Mouse (Mus musculus) left cerebral cortex, adult 2 months (tissue): Measurements from ENCODE around the gene Anxa5. TPM values are rescaled to one million over a fixed set of nuclear protein-coding genes. Genes with fewer than 3 reads are reported as not detected.

ENCODE experiments used
- DNase-seq, 2 experiments: peaks; one replicate each; pipeline ENCODE4 v3.0.0; 2021 to 2022; ENCODE audit warnings: low spot score in 2 of 2, mixed read lengths in 1 of 2; ENCODE audit errors: extremely low spot score in 1 of 2
- H3K27ac ChIP-seq: fragments of 200-600 bp; 2 replicates; pipeline ENCODE4 v1.8.1; 2022
- H3K4me3 ChIP-seq: fragments of 200-600 bp; 2 replicates; pipeline ENCODE4 v1.8.1; 2022
- CTCF ChIP-seq: fragments of 200-600 bp; IDR thresholded peaks from 2 replicates; pipeline ENCODE4 v1.8.1; 2022; ENCODE audit warnings: antibody characterized with exemption, mild to moderate bottlenecking, moderate library complexity
- intact Hi-C: fragments of 180-260 bp; cut with DNase I; formaldehyde crosslinking; loops from one replicate; pipeline ENCODE4 v1.15.1; 2025
- total RNA-seq, 2 experiments: library from RNA; stranded (reverse); gene quantifications; 2 replicates each; pipeline ENCODE4 v1.2.3; 2021

Gene Anxa5
- total RNA-seq, 2 experiments from 2014 or later = 69.0 to 71.9 TPM

- intact Hi-C loops = no loop called here
- H3K27ac ChIP-seq = no peak overlapping the region
- no peak overlapping the region for H3K4me3 ChIP-seq
- no peak for TF ChIP-seq CTCF
- DNase-seq = no peak
Measured at GRCm38 (mm10) chr3:36468871-36469270, 6.8 kb downstream of the Anxa5 start.

DNA sequence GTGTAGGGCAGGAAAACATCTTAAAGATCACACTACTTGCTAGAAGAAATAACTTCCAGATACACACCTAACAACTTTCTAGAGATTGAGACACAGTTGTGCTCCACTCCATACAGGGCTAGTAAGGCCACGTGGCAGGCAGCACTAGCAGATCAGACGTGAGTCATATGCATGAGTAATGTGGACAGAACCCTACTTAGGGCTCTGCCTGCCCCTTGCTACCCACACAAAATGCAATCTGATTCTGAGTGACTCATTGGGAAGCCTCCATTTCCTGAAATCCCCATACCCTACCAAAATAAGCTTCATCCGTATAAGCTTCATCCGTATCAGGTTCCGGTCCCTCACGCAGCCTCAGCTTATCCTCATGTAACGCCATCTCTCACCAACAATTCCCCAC, 8.1 kb downstream of the Anxa5 start:
- Histone ChIP-seq H3K27ac (no peak overlapping the region), H3K4me3 (no peak overlapping the region)
- no peak for DNase-seq
- no peak for TF ChIP-seq CTCF
- intact Hi-C loops = no loop called here

GRCm38 (mm10) chr3:36465538-36465937, 10.2 kb downstream of the Anxa5 start:
- H3K27ac ChIP-seq = no peak overlapping the region
- no peak for DNase-seq
- intact Hi-C loops = no loop called here
- H3K4me3 ChIP-seq = no peak overlapping the region
- no peak for TF ChIP-seq CTCF

GRCm38 (mm10) chr3:36462348-36462747, 13.3 kb downstream of the Anxa5 start:
- Histone ChIP-seq H3K4me3 (no peak overlapping the region), H3K27ac (no peak overlapping the region)
- no peak for TF ChIP-seq CTCF
- intact Hi-C loops = no loop called here
- no peak for DNase-seq

- Histone ChIP-seq H3K4me3 (no peak overlapping the region), H3K27ac (no peak overlapping the region)
- intact Hi-C loops = no loop called here
- DNase-seq = no peak
- TF ChIP-seq CTCF = no peak
Measured at GRCm38 (mm10) chr3:36461819-36462218, 13.9 kb downstream of the Anxa5 start.

DNA sequence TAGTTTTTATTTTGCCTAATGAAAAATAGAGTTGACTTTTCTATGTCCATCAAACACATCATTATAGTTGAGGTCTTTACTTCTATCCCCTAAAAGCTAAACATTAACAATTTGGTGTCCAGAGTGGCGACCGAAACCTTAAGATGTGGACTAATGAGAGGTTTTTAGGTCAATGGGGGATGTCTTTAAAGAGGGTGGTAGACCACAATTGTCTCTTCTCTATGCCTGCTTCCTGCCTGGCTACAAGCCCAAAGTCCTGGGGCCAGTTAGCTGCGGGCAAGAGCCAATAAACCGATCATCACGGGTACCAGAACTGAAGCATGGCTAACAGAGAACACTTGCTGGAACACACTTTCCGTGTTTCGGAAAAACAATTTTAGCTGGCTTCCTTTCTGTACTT, 15.0 kb downstream of the Anxa5 start:
- Histone ChIP-seq H3K4me3 (no peak overlapping the region), H3K27ac (no peak overlapping the region)
- intact Hi-C loops = no loop called here
- DNase-seq = no peak
- no peak for TF ChIP-seq CTCF

DNA sequence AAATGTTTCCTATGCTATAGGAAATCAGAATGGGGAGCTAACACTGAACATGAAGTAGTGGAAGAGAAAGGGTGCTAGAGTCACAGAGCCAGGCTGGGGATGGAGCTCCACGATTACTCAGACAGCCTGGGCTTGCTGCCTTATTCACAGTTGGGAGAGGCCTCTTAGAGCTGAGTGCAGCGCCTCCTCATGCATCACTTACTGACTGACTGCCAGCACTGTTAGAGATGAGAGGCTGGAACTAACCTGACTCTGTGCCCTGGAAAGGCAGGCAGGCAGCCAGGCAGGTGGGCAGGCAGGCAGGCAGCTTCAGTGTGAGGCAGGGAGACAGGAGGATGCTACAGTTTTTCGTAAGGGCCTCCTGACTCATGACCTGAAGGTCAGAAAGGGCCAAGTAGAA, 20.1 kb downstream of the Anxa5 start:
- Histone ChIP-seq H3K27ac (no peak overlapping the region; the same call in 1 of the 2 replicates), H3K4me3 (no peak overlapping the region)
- peak; percentile 22 to 46 for DNase-seq
- TF ChIP-seq CTCF = no peak
- intact Hi-C loops = loop anchor here (5.0 kb wide), 1 partner anchor 37 kb away; no protein-coding TSS in a partner anchor

GRCm38 (mm10) chr3:36455124-36455523, 20.6 kb downstream of the Anxa5 start:
- no peak overlapping the region for H3K4me3 ChIP-seq
- no peak for TF ChIP-seq CTCF
- DNase-seq = no peak
- no peak overlapping the region; the same call in 1 of the 2 replicates for H3K27ac ChIP-seq
- intact Hi-C loops = loop anchor here (5.0 kb wide), 1 partner anchor 37 kb away; no protein-coding TSS in a partner anchor

DNA sequence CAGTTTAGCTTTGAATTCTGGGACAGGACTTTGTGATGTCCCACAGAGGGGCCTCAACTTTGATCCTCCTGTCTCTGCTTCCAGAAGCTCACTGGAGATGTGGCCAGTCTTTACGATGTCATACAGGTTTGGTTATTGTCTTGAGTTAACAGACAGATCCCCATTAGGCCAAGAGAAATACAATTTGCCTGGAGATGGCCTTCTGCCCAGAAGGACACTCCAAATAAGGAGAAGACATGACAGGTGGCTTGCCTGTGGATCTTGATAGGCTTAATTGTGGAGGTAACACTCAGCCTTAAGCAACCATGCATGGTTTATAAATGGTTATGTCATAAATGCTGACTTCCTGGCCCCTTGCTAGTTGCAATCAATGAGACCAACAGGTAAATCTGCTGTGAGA, 23.2 kb downstream of the Anxa5 start:
- no peak overlapping the region for H3K4me3 ChIP-seq
- no peak for DNase-seq
- intact Hi-C loops = no loop called here
- no peak for TF ChIP-seq CTCF
- H3K27ac ChIP-seq = no peak overlapping the region

DNA sequence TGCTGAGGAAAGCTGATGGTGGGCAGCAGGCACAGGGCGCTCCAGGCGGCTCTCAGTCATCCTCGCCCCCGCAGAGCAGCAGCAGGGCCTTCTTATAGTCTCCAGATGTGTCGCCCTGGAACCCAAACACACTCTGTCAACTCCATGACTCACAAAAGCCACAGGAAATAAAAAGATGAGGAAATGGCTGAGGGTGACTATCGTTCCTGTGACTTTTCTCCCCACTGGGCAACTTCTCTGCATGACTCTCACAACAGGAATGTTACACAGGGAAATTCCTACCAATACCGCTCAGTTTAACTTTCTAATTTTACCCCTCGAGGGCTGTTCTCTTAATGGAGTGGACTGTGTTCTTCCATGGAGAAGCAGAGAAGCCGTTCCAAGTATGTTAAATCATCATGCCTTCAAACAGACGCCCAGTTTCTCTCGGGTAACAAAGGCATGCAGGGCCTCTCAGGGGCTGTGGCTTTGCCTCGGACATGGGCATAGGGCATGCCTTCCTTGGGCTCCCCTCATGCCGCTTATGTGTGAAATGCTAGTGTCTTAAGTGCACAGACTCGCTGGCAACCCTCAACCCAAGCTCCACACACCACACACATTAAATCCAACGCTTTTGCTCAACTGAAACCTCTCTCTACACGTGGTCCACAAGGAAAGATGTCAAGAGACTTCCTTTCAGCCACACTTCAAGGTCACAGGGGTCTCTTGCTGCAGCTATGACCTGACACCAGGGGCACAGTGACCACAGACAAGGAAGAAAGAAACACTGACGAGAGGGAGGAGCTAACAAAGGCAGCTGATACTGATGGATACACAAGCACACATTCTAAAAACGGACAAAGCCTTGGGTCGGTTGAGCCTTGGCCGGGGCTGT, 26.2 kb downstream of the Anxa5 start:
- Histone ChIP-seq H3K4me3 (no peak overlapping the region), H3K27ac (no peak overlapping the region)
- intact Hi-C loops = no loop called here
- TF ChIP-seq CTCF = no peak
- no peak for DNase-seq

DNA sequence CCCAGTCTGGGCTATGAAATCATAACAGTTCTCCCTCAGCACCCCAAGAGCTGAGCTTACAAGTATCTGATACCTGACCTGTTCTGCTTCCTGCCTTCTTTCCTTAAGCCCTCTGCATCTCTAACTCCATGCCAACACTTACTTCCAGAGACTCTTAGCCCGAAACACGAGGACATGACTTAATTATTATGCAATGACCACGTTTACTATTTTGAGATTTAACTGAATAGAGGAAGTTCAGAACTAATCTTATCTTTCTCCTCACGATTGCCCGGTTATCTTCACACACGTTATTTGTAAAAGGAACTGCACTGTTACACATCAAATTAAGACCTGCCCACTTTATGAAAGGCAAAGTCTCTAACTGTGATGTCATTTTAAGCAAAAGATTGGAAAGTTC, 28.8 kb downstream of the Anxa5 start:
- Histone ChIP-seq H3K27ac (no peak overlapping the region), H3K4me3 (no peak overlapping the region)
- DNase-seq = no peak
- intact Hi-C loops = no loop called here
- no peak for TF ChIP-seq CTCF

GRCm38 (mm10) chr3:36446506-36446905, 29.2 kb downstream of the Anxa5 start:
- no peak for DNase-seq
- intact Hi-C loops = no loop called here
- Histone ChIP-seq H3K4me3 (no peak overlapping the region), H3K27ac (no peak overlapping the region)
- TF ChIP-seq CTCF = no peak

- DNase-seq = no peak
- Histone ChIP-seq H3K27ac (no peak overlapping the region), H3K4me3 (no peak overlapping the region)
- TF ChIP-seq CTCF = no peak
- intact Hi-C loops = no loop called here
Measured at GRCm38 (mm10) chr3:36446041-36446440, 29.7 kb downstream of the Anxa5 start.
